Mouse (Mus musculus): ENCODE data around the gene P2rx7. TPM values are rescaled to one million over a fixed set of nuclear protein-coding genes. Genes with fewer than 3 reads are reported as not detected.
"Not testable (repeated sequence)": the region's sequence is repeated elsewhere in the genome, so short reads cannot be mapped to it uniquely, and the experiment has no call there.

Gene P2rx7
- polyA plus RNA-seq, 1 experiment, result 18.9 TPM

GRCm38 (mm10) chr5:122653446-122654267, 9.9 kb downstream of the P2rx7 start:
- Histone ChIP-seq H3K4me1 (ENCODE audit: control insufficient read depth, insufficient read depth, low read length) (peaks cover 14% of the 10 kb centered on the region), H3K4me3 (ENCODE audit: insufficient read depth, low read length) (no peak overlapping the region), H3K27ac (ENCODE audit: insufficient read depth, low read length) (peak overlapping the region; percentile 65)
- TF ChIP-seq POLR2A (IDR thresholded peaks at IDR 0.05; ENCODE audit: extremely low read depth, insufficient read depth, low read length), result no peak
- TF ChIP-seq CTCF (IDR thresholded peaks at IDR 0.05; ENCODE audit: extremely low read depth, insufficient read depth, low read length), result no peak

GRCm38 (mm10) chr5:122654268-122654573, 10.5 kb downstream of the P2rx7 start:
- no peak for TF ChIP-seq CTCF (IDR thresholded peaks at IDR 0.05; ENCODE audit: extremely low read depth, insufficient read depth, low read length)
- no peak for TF ChIP-seq POLR2A (IDR thresholded peaks at IDR 0.05; ENCODE audit: extremely low read depth, insufficient read depth, low read length)
- Histone ChIP-seq H3K27ac (ENCODE audit: insufficient read depth, low read length) (0 out of 2 replicates have a peak overlapping the region, but pooled peaks have one; percentile 4), H3K4me1 (ENCODE audit: control insufficient read depth, insufficient read depth, low read length) (peaks cover 11% of the 10 kb centered on the region), H3K4me3 (ENCODE audit: insufficient read depth, low read length) (no peak overlapping the region)

- H3K27ac ChIP-seq (ENCODE audit: insufficient read depth, low read length), result no peak overlapping the region
- H3K4me3 ChIP-seq (ENCODE audit: insufficient read depth, low read length), result no peak overlapping the region
- no peak for TF ChIP-seq CTCF (IDR thresholded peaks at IDR 0.05; ENCODE audit: extremely low read depth, insufficient read depth, low read length)
- no peak for TF ChIP-seq POLR2A (IDR thresholded peaks at IDR 0.05; ENCODE audit: extremely low read depth, insufficient read depth, low read length)
- H3K4me1 ChIP-seq (ENCODE audit: control insufficient read depth, insufficient read depth, low read length), result peaks cover 9% of the 10 kb centered on the region
These were observed 13.1 kb downstream of the P2rx7 start for GRCm38 (mm10) chr5:122656808-122657207.

- Histone ChIP-seq H3K4me1 (ENCODE audit: control insufficient read depth, insufficient read depth, low read length) (no peaks in the 10 kb centered on the region), H3K27ac (ENCODE audit: insufficient read depth, low read length) (no peak overlapping the region), H3K4me3 (ENCODE audit: insufficient read depth, low read length) (no peak overlapping the region)
- no peak for TF ChIP-seq POLR2A (IDR thresholded peaks at IDR 0.05; ENCODE audit: extremely low read depth, insufficient read depth, low read length)
- TF ChIP-seq CTCF (IDR thresholded peaks at IDR 0.05; ENCODE audit: extremely low read depth, insufficient read depth, low read length), result no peak
These were observed 18.8 kb downstream of the P2rx7 start for GRCm38 (mm10) chr5:122662501-122662900.

GRCm38 (mm10) chr5:122665036-122665435, 21.3 kb downstream of the P2rx7 start:
- H3K27ac ChIP-seq (ENCODE audit: insufficient read depth, low read length), result no peak overlapping the region
- no peak overlapping the region for H3K4me3 ChIP-seq (ENCODE audit: insufficient read depth, low read length)
- TF ChIP-seq POLR2A (IDR thresholded peaks at IDR 0.05; ENCODE audit: extremely low read depth, insufficient read depth, low read length) (no peak), CTCF (IDR thresholded peaks at IDR 0.05; ENCODE audit: extremely low read depth, insufficient read depth, low read length) (no peak)
- H3K4me1 ChIP-seq (ENCODE audit: control insufficient read depth, insufficient read depth, low read length), result no peaks in the 10 kb centered on the region

GRCm38 (mm10) chr5:122668981-122669897, 25.5 kb downstream of the P2rx7 start:
- Histone ChIP-seq H3K4me3 (ENCODE audit: insufficient read depth, low read length) (no peak overlapping the region), H3K4me1 (ENCODE audit: control insufficient read depth, insufficient read depth, low read length) (peaks cover 2% of the 10 kb centered on the region; the same call in 1 of the 2 replicates), H3K27ac (ENCODE audit: insufficient read depth, low read length) (no peak overlapping the region)
- TF ChIP-seq CTCF (IDR thresholded peaks at IDR 0.05; ENCODE audit: extremely low read depth, insufficient read depth, low read length), result no peak
- TF ChIP-seq POLR2A (IDR thresholded peaks at IDR 0.05; ENCODE audit: extremely low read depth, insufficient read depth, low read length), result no peak

- not testable (repeated sequence) for H3K27ac ChIP-seq (ENCODE audit: insufficient read depth, low read length); H3K4me1 ChIP-seq (ENCODE audit: control insufficient read depth, insufficient read depth, low read length); H3K4me3 ChIP-seq (ENCODE audit: insufficient read depth, low read length)
- TF ChIP-seq CTCF (IDR thresholded peaks at IDR 0.05; ENCODE audit: extremely low read depth, insufficient read depth, low read length), result peak; percentile 14; the same call in 1 of the 2 replicates
These were observed 27.9 kb downstream of the P2rx7 start for GRCm38 (mm10) chr5:122671641-122672040.

- Histone ChIP-seq H3K27ac (ENCODE audit: insufficient read depth, low read length) (no peak overlapping the region), H3K4me3 (ENCODE audit: insufficient read depth, low read length) (no peak overlapping the region), H3K4me1 (ENCODE audit: control insufficient read depth, insufficient read depth, low read length) (peaks cover 2% of the 10 kb centered on the region; the same call in 1 of the 2 replicates)
- TF ChIP-seq POLR2A (IDR thresholded peaks at IDR 0.05; ENCODE audit: extremely low read depth, insufficient read depth, low read length) (no peak), CTCF (IDR thresholded peaks at IDR 0.05; ENCODE audit: extremely low read depth, insufficient read depth, low read length) (no peak)
These were observed 28.6 kb downstream of the P2rx7 start for GRCm38 (mm10) chr5:122672298-122672697.

- Histone ChIP-seq H3K27ac (ENCODE audit: insufficient read depth, low read length) (no peak overlapping the region), H3K4me1 (ENCODE audit: control insufficient read depth, insufficient read depth, low read length) (peaks cover 2% of the 10 kb centered on the region; the same call in 1 of the 2 replicates), H3K4me3 (ENCODE audit: insufficient read depth, low read length) (no peak overlapping the region)
- TF ChIP-seq POLR2A (IDR thresholded peaks at IDR 0.05; ENCODE audit: extremely low read depth, insufficient read depth, low read length) (no peak), CTCF (IDR thresholded peaks at IDR 0.05; ENCODE audit: extremely low read depth, insufficient read depth, low read length) (no peak)
These were observed 32.3 kb downstream of the P2rx7 start for GRCm38 (mm10) chr5:122676002-122676401.

Data from cortical plate, adult 2 months (tissue).